Mouse (Mus musculus): ENCODE measurements around the gene Srgap1.
A peak's percentile ranks its signal among the peaks of the same experiment; 100 is the strongest.

Srgap1 gene

DNA sequence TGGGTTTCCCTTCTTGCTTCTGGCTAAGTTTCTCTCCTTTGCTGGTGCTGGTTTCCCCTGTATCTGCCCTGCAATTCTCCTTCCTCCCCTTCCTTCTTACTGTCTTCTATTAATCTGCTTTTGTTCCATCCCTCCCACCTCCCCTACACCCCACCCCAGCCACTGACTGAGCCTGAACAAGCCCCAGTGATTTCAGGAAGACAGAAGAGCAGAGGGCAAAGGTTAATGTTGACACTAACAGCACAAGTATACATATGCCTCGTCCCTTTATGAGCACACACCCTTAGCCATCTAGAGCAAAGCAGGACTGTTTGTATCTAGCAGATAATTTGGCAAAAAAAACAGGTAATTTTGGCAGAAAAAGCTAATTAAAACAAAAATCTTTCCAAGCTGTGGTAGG lies 291.3 kb downstream of the Srgap1 start:
- no peak for DNase-seq

DNA sequence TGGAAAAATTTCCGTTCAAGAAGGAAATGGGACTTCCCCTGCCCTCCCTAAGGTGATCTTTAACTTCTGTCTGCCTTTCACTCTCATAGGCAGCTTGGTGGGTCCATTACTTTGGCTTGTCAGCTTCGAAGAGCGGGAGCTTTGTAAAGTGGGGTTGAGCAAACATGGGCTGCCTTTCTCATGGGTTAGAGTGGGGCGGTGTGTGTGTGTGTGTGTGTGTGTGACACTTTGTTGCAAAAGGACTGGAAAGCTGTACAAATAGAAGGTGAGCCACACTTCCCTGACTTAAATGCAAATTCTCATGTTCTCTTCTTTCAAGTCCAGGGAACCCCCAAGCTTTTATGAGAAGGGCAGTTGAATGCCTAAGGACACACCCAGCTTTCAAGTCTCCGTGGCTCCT lies 292.9 kb downstream of the Srgap1 start:
- no peak for DNase-seq

DNA sequence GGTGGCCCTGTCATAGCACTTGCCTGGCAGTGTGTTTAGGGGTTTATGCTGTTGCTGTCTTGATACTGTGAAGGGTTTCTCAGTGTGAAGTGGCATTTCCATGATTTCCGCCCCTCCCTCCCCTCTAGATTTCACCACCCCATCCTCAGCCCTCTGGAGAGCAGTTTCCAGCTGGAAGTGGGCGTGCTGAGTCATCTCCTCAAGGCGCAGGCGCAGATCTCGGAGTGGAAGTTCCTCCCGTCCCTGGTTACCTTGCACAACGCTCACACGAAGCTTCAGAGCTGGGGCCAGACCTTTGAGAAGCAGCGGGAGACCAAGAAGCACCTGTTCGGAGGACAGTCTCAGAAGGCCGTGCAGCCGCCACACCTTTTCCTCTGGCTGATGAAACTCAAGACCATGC lies 296.9 kb downstream of the Srgap1 start:
- DNase-seq, result no peak

DNA sequence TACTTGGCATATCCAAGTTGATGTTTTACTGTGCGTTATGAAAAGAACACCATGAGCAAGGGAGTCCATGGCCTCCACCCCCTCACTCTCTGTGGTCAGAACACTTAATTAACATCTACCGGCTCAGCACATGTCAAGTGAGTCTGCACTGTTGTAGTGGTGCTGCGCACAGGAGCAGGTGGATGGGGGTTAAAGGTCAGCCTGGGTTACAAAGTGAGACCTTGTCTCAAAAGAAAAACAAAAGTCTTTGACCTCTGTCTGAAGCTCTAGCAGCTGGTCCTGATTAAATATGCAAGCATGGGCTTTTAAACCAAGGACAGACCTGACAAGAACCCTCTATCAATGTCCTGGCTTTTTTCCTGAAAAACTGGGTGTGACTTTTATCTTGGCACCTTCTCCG lies 304.8 kb downstream of the Srgap1 start:
- DNase-seq, result no peak

- peak; percentile 89 for DNase-seq
These were observed 307.3 kb downstream of the Srgap1 start, which contains the start of gene BC048403 for GRCm38 (mm10) chr10:121739548-121740505. BC048403 (plus strand) TSS chr10:121739937.

DNA sequence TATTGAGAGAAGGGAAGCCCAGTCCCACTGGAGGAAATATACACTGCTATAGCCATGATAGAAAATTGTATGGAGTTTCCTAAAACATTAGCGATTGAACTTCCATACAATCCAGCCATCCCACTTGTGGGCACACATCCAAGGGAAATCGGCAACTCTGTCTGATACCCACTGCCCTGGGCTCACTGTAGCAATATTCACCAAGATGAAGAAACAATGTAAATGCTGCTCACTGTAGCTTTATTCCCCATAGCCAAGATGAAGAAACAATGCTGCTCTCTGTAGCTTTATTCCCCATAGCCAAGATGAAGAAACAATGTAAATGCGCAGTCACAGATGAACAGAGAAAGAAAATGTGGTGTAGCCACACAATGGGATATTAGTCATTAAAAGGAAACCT lies 309.9 kb downstream of the Srgap1 start:
- no peak for DNase-seq

GRCm38 (mm10) chr10:121732542-121732941 lies 314.6 kb downstream of the Srgap1 start:
- no peak for DNase-seq

GRCm38 (mm10) chr10:121731048-121731725 lies 315.9 kb downstream of the Srgap1 start:
- DNase-seq, result no peak
